Mouse (Mus musculus) heart, postnatal 14 days (tissue): ENCODE measurements around the gene Btbd11. TPM values are rescaled to one million over a fixed set of nuclear protein-coding genes. Genes with fewer than 3 reads are reported as not detected.
A peak's percentile ranks its signal among the peaks of the same experiment; 100 is the strongest.
"Not testable (repeated sequence)": the region's sequence is repeated elsewhere in the genome, so short reads cannot be mapped to it uniquely, and the experiment has no call there.

Experiments
- DNase-seq, 2 experiments: peaks; one replicate each; pipeline ENCODE4 v3.0.0; 2021 to 2022
- intact Hi-C: fragments of 180-260 bp; cut with DNase I; formaldehyde crosslinking; loops from one replicate; pipeline ENCODE4 v1.15.1; 2025
- total RNA-seq, 2 experiments: library from RNA; stranded (reverse); gene quantifications; 2 replicates each; pipeline ENCODE4 v1.2.3; 2021

The Btbd11 gene
- total RNA-seq, 2 experiments from 2014 or later, result 1.3 to 2.5 TPM

DNA sequence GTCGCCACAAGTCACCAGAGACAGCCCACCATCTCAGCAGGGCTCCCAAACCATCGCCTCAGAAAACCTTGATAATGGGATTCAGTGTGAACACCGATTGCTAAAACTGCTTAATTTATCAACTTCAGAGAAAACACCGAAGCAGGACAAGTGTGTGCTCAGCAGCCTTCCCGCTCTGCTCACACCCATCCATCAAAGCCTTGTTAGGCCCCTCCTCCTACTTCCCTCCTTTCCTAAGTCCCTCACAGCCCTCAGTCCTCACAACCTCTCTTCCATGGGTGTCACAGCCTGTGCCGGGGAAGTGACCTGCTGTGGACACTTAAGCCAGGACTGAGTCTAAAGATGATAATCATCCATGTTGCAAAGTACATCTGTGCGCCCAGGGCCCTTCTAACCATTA lies 251.0 kb downstream of the Btbd11 start:
- no peak for DNase-seq
- intact Hi-C loops, result no loop called here

DNA sequence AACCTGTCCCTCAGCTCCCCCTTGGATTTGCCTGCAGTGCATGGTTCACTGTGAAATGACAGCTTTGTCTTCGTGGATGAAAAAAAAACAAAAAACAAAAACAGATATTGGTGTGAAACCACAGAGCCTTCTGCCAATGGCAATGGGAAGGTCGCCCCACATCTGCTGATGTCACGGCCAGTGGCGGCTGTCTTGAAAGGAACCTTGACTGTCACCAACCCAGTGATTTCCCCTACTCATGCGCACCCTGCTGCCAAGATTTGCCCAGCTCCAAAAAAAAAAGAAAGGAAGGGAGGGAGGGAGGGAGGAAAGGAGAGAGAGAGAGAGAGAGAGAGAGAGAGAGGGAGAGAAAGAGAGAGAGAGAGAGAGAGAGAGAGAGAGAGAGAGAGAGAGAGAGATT lies 251.5 kb downstream of the Btbd11 start:
- intact Hi-C loops, result no loop called here
- DNase-seq, result no peak

DNA sequence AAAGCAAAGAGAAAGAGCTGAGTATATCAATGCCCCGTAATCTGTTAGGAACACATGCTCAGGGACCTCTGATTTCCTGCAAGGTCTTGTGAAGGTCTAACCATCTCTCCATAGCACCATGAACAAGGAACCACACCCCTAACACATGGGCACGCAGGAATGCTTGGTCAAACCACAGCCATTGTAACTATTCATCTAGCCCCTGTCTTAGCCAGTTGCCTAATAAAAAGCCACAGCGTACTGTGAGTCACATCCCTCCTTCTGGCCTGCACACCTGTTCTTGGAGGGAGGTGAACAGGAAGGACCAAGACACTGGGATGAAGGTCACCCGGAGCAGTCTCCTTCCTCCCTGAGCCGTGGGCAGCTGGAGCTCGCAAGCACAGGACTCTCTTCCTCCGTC lies 253.0 kb downstream of the Btbd11 start:
- DNase-seq, result no peak
- intact Hi-C loops, result no loop called here

DNA sequence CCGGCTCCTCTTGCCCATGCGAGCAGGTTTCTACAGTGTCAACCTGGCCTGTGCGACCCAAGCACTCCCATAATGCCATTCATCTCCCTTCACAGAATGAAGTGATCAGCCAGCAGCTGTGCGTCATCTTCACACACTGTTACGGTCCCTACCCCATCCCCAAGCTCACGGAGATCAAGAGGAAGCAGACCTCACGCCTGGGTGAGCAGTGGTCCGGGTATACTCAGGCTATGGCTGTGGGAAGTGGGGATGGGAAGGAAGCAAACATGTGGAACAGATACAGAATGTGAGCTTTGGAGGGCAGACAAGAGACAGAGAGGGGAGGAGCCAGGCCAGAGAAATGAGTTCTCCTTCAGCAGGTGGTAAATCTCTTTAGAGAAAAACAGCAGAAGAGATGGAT lies 253.8 kb downstream of the Btbd11 start:
- intact Hi-C loops, result no loop called here
- no peak for DNase-seq

DNA sequence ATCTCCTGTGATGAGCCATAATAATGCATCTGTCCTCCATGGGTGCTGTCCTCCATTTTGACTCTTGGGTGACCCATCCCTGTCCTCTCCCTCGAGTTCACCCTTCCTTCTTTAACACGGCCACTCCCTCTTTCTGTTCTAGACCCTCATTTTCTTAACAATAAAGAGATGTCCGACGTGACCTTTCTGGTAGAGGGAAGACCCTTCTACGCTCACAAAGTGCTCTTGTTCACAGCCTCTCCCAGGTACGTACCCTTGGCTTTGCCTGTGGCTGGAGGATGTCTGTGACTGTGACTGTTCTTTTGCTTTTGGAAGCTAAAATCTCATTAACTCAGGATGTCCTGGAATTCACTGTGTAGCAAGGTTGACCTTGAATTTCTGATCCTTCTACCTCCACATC lies 258.7 kb downstream of the Btbd11 start:
- intact Hi-C loops, result no loop called here
- no peak for DNase-seq

DNA sequence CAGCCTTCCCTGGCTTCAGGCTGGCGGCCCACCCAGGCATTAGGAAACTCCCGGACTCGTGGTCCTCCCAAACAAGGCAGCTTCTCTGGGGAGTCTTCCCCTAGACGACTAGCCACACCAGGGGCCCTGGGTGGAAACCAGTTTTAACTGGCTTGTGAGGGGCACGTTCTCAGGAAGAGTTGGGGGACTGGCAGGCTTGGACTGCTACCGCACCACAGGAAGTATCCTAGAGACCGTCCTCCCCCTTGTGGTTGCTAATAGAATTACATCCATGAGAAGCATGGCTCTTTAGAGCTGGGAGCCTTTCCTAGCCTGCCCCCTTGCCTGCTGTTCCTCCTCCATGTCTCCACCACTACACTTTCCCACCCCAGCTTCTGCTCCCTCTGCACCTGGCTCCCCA lies 265.1 kb downstream of the Btbd11 start:
- intact Hi-C loops, result loop anchor here (5.0 kb wide), 1 partner anchor 429 kb away; no protein-coding TSS in a partner anchor

DNA sequence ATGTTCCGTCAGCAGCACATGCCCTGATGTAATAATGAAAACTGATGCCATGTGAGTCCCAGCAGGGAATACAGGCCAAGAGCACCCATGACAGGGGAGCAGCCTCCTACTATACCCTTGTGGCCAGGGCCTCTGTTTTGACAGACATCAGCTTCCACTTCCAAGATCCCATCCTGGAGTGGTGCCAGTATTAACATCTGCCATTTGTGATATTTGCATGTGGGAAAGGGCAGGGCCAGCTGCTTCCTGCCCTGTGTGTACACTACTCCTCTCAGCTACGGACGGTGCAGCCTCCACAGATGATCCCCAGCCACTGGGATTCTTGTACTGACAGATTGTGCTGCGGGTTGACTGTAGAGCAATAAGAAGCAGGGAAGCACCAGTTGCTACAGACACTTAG lies 269.3 kb downstream of the Btbd11 start:
- intact Hi-C loops, result no loop called here
- peak; percentile 18 to 58 for DNase-seq

More for the DNA sequence above, 265.1 kb downstream of the Btbd11 start:
- peak; percentile 20 to 56 for DNase-seq

DNA sequence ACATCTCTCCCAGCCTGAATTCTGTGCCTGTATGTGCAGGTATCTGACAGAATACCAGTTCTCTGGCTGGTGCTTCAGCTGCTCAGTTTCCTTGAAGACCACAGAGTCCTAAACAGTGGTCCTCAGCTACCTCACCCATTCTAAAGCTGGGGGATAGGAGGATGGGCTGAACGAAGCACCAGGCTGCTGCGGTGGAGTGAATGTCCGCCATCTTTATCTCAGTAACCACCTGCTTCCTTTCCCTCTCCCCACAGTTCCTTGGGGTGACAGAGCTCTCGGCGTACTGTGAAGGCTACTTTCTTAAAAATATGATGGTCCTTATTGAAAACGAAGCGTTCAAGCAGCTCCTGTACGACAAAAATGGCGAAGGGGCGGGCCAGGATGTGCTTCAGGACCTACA lies 271.3 kb downstream of the Btbd11 start:
- DNase-seq, result no peak
- intact Hi-C loops, result no loop called here

DNA sequence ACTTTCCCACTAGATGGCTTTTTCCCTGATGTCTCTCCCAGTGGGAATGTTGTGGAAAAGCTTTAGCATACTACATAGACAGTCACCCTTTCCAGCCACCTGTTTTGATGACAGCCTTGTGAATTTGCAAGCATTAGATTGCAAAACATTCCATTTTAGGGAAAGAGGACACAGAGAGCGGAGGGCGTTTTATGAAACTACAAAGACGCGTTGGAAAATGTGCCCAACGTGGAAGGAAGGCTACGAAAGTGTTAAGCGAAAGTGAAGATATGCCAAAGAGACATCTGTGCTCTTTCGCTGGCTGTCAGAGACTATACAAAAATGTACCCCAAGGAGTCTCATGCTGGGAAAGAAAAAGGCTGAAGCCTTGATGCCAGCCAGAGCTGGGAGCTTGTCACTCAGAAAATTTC lies 286.9 kb downstream of the Btbd11 start:
- intact Hi-C loops, result no loop called here
- no peak for DNase-seq

DNA sequence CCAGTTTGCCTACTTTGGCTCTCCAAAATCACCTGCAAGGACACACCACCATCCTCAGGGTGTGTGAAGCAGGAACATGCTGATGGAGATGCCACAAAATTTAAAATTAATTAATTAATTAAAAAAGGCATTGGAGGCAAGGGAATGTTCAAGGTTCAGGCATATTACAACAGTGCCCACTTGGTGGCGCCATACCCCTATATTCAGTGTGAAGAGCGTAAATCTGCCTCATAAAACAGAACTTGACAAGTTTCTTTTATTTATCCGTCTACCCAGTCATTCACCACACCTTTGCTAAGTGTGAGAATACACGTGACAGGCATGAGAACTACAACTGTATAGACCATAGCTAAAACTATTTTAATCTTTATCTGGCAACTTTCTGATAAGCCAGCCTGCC lies 292.0 kb downstream of the Btbd11 start:
- intact Hi-C loops, result no loop called here
- DNase-seq, result peak; percentile 29 to 53

DNA sequence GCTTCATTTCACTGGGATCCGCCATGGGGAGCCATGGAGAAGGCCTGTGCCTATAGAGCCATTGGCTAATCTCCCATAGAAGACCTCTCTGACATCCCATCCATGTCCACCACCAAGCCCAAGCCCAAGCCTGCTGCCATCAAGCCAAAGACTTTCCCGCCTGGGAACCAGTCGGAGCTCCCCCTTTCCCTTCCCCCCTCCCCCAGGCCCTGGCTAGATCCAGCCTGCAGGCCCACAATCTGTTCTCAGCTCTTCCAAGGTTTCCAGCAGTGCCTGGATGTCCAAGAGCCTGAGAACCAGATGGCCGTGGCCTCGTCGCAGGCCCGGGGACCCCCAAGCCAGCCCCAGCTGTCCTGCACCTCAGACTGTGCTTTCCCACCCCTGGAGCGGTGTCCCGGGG lies 295.8 kb downstream of the Btbd11 start:
- no peak for DNase-seq
- intact Hi-C loops, result no loop called here

DNA sequence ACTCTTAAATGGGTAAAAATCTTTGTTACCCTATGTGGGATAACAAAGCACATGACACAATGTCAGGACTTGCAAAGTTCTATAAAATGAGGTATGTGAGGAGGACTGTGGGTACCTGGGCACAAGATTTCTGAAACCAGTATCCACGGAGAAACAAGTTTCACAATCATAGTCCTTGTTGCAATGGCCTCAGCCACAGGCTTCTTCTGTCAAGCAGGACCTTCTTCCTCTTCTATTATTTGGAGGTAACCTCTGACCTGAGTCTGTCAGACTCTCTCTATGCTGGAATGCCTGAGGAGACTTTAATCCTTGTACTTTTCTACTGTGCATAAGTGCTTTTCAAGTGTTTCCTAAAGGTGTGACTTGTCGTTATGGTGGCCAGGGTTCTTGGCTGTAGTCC lies 307.8 kb downstream of the Btbd11 start:
- intact Hi-C loops, DNase-seq: not testable (repeated sequence)

DNA sequence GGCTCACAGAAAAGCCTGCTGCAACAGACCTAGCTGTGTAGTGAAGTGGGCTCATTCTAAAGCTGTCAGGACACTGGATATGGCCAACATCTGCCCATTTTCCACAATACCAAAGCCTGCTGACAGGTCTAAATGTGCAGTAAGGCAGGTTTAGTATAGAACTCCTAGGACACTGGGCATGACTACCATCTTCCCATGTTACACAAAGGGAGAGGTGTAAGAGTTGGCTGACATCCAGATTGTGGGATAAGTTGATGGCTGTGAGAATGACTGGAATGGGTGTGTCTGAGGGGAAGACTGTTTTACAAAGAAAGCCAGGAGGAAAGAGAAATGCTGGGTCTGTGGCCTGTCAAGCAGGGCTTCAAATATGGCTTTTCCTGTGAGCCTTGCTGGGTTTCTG lies 313.1 kb downstream of the Btbd11 start:
- no peak for DNase-seq
- intact Hi-C loops, result no loop called here

DNA sequence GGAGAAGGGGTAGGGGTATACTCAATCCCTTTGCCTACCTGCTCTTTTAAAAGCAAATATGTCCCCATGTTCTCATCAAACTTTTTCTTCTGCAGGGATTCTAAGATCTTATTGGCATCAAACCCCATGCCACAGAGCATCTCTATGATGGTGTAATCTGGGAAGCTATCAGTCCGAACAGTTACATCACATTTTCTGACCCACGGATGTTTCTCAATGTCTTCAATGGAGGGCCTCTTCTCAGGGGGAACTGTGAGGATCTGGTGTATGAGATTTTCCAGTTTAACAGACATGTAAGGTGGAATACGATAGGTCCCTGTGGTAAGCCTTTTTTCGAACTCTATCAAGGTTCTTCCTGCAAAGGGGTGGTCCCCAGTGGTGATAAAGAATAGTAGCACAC lies 323.2 kb downstream of the Btbd11 start:
- DNase-seq, intact Hi-C loops: not testable (repeated sequence)

Other genes with a start within 250 kb of the Btbd11 start
- 10 to 100 TPM; 13.4 to 15.3 TPM for gene Cry1, start 201.8 kb upstream of the Btbd11 start, total RNA-seq